Mouse (Mus musculus): ENCODE measurements at regions not wholly inside any gene's neighbourhood (a gene's known extent, or its start where the extent isn't known, plus 50 kb on each side); places are given as distances from the start of the nearest gene placed in this dataset.
A peak's percentile ranks its signal among the peaks of the same experiment; 100 is the strongest.

GRCm38 (mm10) chr10:21483373-21483772, 106.3 kb downstream of the Aldh8a1 start:
- DNase-seq = no peak

GRCm38 (mm10) chr10:21488374-21488930, 104.5 kb upstream of the 1700020N01Rik start:
- no peak for DNase-seq

- peak; percentile 16 to 36 for DNase-seq
Observed at GRCm38 (mm10) chr10:21490910-21491309, 102.0 kb upstream of the 1700020N01Rik start.

- no peak for DNase-seq
Observed at GRCm38 (mm10) chr10:21492254-21492894, 100.6 kb upstream of the 1700020N01Rik start.

GRCm38 (mm10) chr10:21494536-21494935, 98.4 kb upstream of the 1700020N01Rik start:
- no peak for DNase-seq

GRCm38 (mm10) chr10:21497110-21497509, 95.8 kb upstream of the 1700020N01Rik start:
- DNase-seq = no peak

- no peak for DNase-seq
Observed at GRCm38 (mm10) chr10:21498143-21498542, 94.8 kb upstream of the 1700020N01Rik start.

- DNase-seq = no peak
Observed at GRCm38 (mm10) chr10:21501658-21502057, 91.3 kb upstream of the 1700020N01Rik start.

- DNase-seq = no peak
Observed at GRCm38 (mm10) chr10:21504431-21504830, 88.5 kb upstream of the 1700020N01Rik start.

- DNase-seq = no peak
Observed at GRCm38 (mm10) chr10:21511386-21511785, 81.6 kb upstream of the 1700020N01Rik start.

GRCm38 (mm10) chr10:21512486-21512885, 80.5 kb upstream of the 1700020N01Rik start:
- no peak for DNase-seq

- no peak for DNase-seq
Observed at GRCm38 (mm10) chr10:21517721-21518120, 75.2 kb upstream of the 1700020N01Rik start.

- no peak for DNase-seq
Observed at GRCm38 (mm10) chr10:21520854-21521253, 72.1 kb upstream of the 1700020N01Rik start.

- no peak for DNase-seq
Observed at GRCm38 (mm10) chr10:21525555-21525954, 67.4 kb upstream of the 1700020N01Rik start.

- DNase-seq = no peak
Observed at GRCm38 (mm10) chr10:21528396-21528795, 64.5 kb upstream of the 1700020N01Rik start.

GRCm38 (mm10) chr10:21529098-21529749, 63.7 kb upstream of the 1700020N01Rik start:
- no peak for DNase-seq

GRCm38 (mm10) chr10:21532142-21532541, 60.8 kb upstream of the 1700020N01Rik start:
- no peak for DNase-seq

GRCm38 (mm10) chr10:21535631-21536030, 57.3 kb upstream of the 1700020N01Rik start:
- no peak for DNase-seq

GRCm38 (mm10) chr10:21538481-21538880, 54.5 kb upstream of the 1700020N01Rik start:
- no peak for DNase-seq

Data from lung, postnatal 4 days (tissue).